Mouse (Mus musculus) ES-E14 (cell line): ENCODE results near the gene Mmp24.

Experiments
- CHD2 ChIP-seq: IDR thresholded peaks from 2 replicates; pipeline ENCODE4 v1.6.1; 2014; ENCODE audit warnings: mild to moderate bottlenecking, low read depth, low read length, inconsistent platforms
- HCFC1 ChIP-seq: IDR thresholded peaks from 2 replicates; pipeline ENCODE4 v1.6.1; 2012; ENCODE audit warnings: low read length, inconsistent platforms, borderline replicate concordance; ENCODE audit not compliant: insufficient read depth
- MAFK ChIP-seq: IDR thresholded peaks from 2 replicates; pipeline ENCODE4 v1.6.1; 2014; ENCODE audit warnings: mild to moderate bottlenecking, low read depth, low read length, inconsistent platforms; ENCODE audit not compliant: insufficient read depth
- ZC3H11A ChIP-seq: IDR thresholded peaks from 2 replicates; pipeline ENCODE4 v1.6.1; 2012; ENCODE audit warnings: low read depth, mild to moderate bottlenecking, inconsistent platforms, low read length, borderline replicate concordance
- ZNF384 ChIP-seq: IDR thresholded peaks from 2 replicates; pipeline ENCODE4 v1.6.1; 2012; ENCODE audit warnings: low read depth, low read length, inconsistent platforms

GRCm38 (mm10) chr2:155837961-155838360, 62.8 kb downstream of the Mmp24 start:
- TF ChIP-seq ZNF384 (no peak), ZC3H11A (no peak), CHD2 (no peak), HCFC1 (no peak), MAFK (no peak)
